Comparison of ENCODE assay signal across 16 mouse cellular contexts in genomic region chr17:70626925-70627324, GRCm38 (mm10).
"Had no signal": no experiment of that assay in that cellular context is flagged by ENCODE, and none has a peak within 500 bp of the region (broad histone marks: within the 10 kb centered on the region; RNA-seq: fewer than 3 reads in every experiment).

No protein-coding gene starts in this region.

- H3K27ac ChIP-seq: neural tube, embryonic 13.5 days; neural tube, embryonic 15.5 days; stomach, embryonic 15.5 days; stomach, postnatal 0 days had no signal

- H3K36me3 ChIP-seq: neural tube, embryonic 13.5 days; neural tube, embryonic 15.5 days; stomach, embryonic 15.5 days had no signal

- H3K9ac ChIP-seq: neural tube, embryonic 13.5 days; neural tube, embryonic 15.5 days; stomach, embryonic 15.5 days had no signal

- H3K27me3 ChIP-seq: neural tube, embryonic 13.5 days; neural tube, embryonic 15.5 days; stomach, embryonic 15.5 days had no signal

- H3K4me1 ChIP-seq: stomach, embryonic 15.5 days had no signal

- H3K9me3 ChIP-seq: neural tube, embryonic 13.5 days; neural tube, embryonic 15.5 days; stomach, embryonic 15.5 days had no signal

- H3K4me2 ChIP-seq: neural tube, embryonic 13.5 days; neural tube, embryonic 15.5 days; stomach, embryonic 15.5 days had no signal

- DNase-seq: retina, postnatal 1 day; right cerebral cortex, adult 18-20 months; right cerebral cortex, postnatal 14 days; right cerebral cortex, postnatal 25 days; right cerebral cortex, postnatal 4 days; spleen, adult 18-20 months; thymus, adult 18-20 months; thymus, adult 2 months; thymus, postnatal 14 days; thymus, postnatal 25 days; thymus, postnatal 36 days; thymus, postnatal 4 days had no signal

- H3K4me3 ChIP-seq: neural tube, embryonic 13.5 days; neural tube, embryonic 15.5 days; stomach, embryonic 15.5 days had no signal
